Mouse (Mus musculus) heart, embryonic 10.5 days (tissue): ENCODE data around the gene Tsc22d1. TPM values are rescaled to one million over a fixed set of nuclear protein-coding genes. Genes with fewer than 3 reads are reported as not detected.
A peak's percentile ranks its signal among the peaks of the same experiment; 100 is the strongest.

Source experiments
- DNase-seq: peaks from one replicate; pipeline ENCODE4 v3.0.0-alpha.2; 2017; ENCODE audit warnings: low spot score
- H3K27ac ChIP-seq: fragments of 300-500 bp; sonication (generic); 2 replicates; pipeline ENCODE4 v1.5.1; 2016; ENCODE audit warnings: mild to moderate bottlenecking
- H3K27me3 ChIP-seq: fragments of 300-500 bp; sonication (generic); 2 replicates; pipeline ENCODE4 v1.6.1; 2016; ENCODE audit warnings: mild to moderate bottlenecking; ENCODE audit not compliant: poor library complexity, insufficient read depth, severe bottlenecking
- H3K36me3 ChIP-seq: fragments of 300-500 bp; sonication (generic); 2 replicates; pipeline ENCODE4 v1.6.1; 2016; ENCODE audit warnings: mild to moderate bottlenecking, moderate library complexity
- H3K4me1 ChIP-seq: fragments of 300-500 bp; sonication (generic); 2 replicates; pipeline ENCODE4 v1.6.1; 2016; ENCODE audit warnings: mild to moderate bottlenecking
- H3K4me3 ChIP-seq: fragments of 300-500 bp; sonication (generic); 2 replicates; pipeline ENCODE4 v1.5.1; 2016; ENCODE audit warnings: mild to moderate bottlenecking, moderate library complexity
- H3K9me3 ChIP-seq: fragments of 300-500 bp; sonication (generic); 2 replicates; pipeline ENCODE4 v1.6.1; 2016; ENCODE audit warnings: mild to moderate bottlenecking, moderate library complexity
- WGBS: fragments of 180-500 bp; shearing (Covaris S2); methylation state at CpG from one replicate; pipeline ENCODE4 v1.1.7; 2016; 5-methylcytosine and 5-hydroxymethylcytosine counted together
- polyA plus RNA-seq: library from polyadenylated mRNA; unstranded; fragments of >200 nt; fragmentation: Nextera tagmentation; extraction: Ambion mirVana; gene quantifications from 2 replicates; pipeline ENCODE4 v1.2.1, GENCODE M21; 2016

Tsc22d1 gene
- polyA plus RNA-seq, 1 experiment from 2014 or later: 371 TPM

DNA sequence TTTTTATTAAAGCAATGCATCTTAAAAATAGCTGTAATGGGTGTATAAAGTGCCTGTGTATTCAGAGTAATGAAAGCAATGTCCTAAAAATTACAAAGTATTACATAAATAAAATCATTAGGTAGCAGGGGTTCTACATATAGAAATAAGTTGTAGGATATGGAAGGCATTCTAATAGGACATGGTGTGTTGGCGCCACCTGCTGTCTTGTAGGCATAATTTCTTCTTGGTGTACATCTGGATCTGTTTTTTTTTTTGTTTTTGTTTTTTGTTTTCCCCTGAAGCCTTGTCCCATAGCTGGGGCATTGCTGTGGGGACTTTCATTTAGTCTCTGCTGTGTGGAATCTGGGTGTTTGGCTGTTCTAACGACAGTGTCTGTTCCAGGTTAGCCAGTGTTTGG is 58.6 kb downstream of the Tsc22d1 start:
- Histone ChIP-seq H3K36me3 (no peaks in the 10 kb centered on the region), H3K27me3 (no peaks in the 10 kb centered on the region), H3K4me3 (no peak overlapping the region), H3K27ac (no peak overlapping the region), H3K9me3 (no peaks in the 10 kb centered on the region), H3K4me1 (peaks cover 17% of the 10 kb centered on the region)
- whole genome bisulfite sequencing: 4% methylated on average over 2 of the region's 2 CpGs
- DNase-seq: no peak

DNA sequence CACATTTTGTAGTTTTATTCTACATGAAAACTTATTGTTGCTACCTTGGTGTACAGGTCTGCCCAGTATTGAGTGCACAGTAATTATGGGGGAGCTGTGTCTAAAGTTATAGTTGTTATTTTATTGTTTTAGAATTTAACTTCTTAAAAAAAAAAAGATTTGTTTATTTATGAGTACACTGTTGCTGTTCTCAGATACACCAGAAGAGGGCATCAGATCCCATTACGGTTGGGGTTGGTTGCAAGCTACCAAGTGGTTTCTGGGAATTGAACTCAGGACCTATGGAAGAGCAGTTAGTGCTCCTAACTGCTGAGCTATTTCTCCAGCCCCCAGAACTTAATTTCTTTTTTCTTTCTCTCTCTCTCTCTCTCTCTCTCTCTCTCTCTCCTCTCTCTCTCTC is 59.4 kb downstream of the Tsc22d1 start:
- no peaks in the 10 kb centered on the region for H3K36me3 ChIP-seq
- no peaks in the 10 kb centered on the region for H3K27me3 ChIP-seq
- no peak overlapping the region for H3K27ac ChIP-seq
- peaks cover 24% of the 10 kb centered on the region for H3K4me1 ChIP-seq
- no peak for DNase-seq
- WGBS: 58% methylated on average over 1 of the region's 1 CpGs
- no peak overlapping the region for H3K4me3 ChIP-seq
- H3K9me3 ChIP-seq: no peaks in the 10 kb centered on the region

- Histone ChIP-seq H3K4me1 (peaks cover 22% of the 10 kb centered on the region), H3K27me3 (no peaks in the 10 kb centered on the region), H3K27ac (no peak overlapping the region), H3K36me3 (no peaks in the 10 kb centered on the region), H3K4me3 (no peak overlapping the region), H3K9me3 (no peaks in the 10 kb centered on the region)
- 35% methylated on average over 4 of the region's 4 CpGs for WGBS
- DNase-seq: no peak
These were observed 62.0 kb downstream of the Tsc22d1 start for GRCm38 (mm10) chr14:76476770-76477169.

GRCm38 (mm10) chr14:76478076-76478475 is 63.3 kb downstream of the Tsc22d1 start:
- no peak for DNase-seq
- Histone ChIP-seq H3K36me3 (no peaks in the 10 kb centered on the region), H3K27me3 (no peaks in the 10 kb centered on the region), H3K9me3 (no peaks in the 10 kb centered on the region), H3K4me1 (peaks cover 22% of the 10 kb centered on the region), H3K27ac (0 out of 2 replicates have a peak overlapping the region, but pooled peaks have one; percentile 42), H3K4me3 (no peak overlapping the region)
- WGBS: 68% methylated on average over 2 of the region's 2 CpGs

DNA sequence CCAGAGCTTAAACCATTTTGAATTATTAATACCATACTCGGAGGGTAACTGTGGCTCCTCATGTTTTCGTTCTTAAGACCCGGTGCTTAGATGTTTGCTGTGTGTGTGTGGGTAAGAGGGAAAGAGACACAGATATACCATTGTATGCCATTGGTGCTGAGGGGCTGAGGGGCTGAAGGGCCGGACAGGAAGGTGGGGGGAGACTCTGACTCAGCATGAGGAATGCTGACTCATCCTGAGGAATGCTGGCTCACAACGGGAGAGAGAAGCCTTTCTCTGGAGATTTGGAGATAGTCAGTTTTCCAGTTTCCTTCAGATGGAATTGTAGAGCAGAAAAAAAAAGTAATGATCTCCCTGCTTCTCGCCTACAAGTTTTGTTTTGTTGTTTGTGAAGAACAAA is 63.9 kb downstream of the Tsc22d1 start:
- H3K4me3 ChIP-seq: no peak overlapping the region
- no peaks in the 10 kb centered on the region for H3K9me3 ChIP-seq
- 37% methylated on average over 6 of the region's 6 CpGs for WGBS
- no peaks in the 10 kb centered on the region for H3K27me3 ChIP-seq
- H3K36me3 ChIP-seq: no peaks in the 10 kb centered on the region
- no peak overlapping the region for H3K27ac ChIP-seq
- DNase-seq: no peak
- H3K4me1 ChIP-seq: peaks cover 23% of the 10 kb centered on the region

DNA sequence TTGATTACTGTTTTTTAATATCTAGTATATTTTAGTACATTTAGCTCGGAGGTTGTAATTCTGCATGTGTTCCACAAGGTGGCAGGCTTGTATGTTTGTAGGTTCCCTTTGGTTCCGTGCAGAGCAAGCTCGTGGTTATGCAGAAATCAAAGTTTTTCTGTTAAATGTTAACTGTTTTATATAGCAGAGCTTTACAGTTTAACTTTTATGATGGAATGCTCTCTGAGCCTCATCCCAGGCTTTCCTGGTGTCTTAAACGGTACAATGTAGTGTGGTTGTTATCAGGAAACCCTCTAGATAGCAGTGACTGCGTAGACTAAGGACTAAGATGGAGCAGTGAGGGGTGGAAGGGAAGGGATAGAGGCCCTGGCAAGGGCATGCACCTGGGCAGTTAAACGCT is 65.1 kb downstream of the Tsc22d1 start:
- no peak overlapping the region for H3K27ac ChIP-seq
- no peak for DNase-seq
- H3K36me3 ChIP-seq: no peaks in the 10 kb centered on the region
- H3K4me3 ChIP-seq: no peak overlapping the region
- peaks cover 23% of the 10 kb centered on the region for H3K4me1 ChIP-seq
- H3K9me3 ChIP-seq: no peaks in the 10 kb centered on the region
- WGBS: 22% methylated on average over 6 of the region's 6 CpGs
- H3K27me3 ChIP-seq: no peaks in the 10 kb centered on the region

GRCm38 (mm10) chr14:76480507-76480906 is 65.7 kb downstream of the Tsc22d1 start:
- Histone ChIP-seq H3K9me3 (no peaks in the 10 kb centered on the region), H3K4me1 (peaks cover 23% of the 10 kb centered on the region), H3K27ac (no peak overlapping the region), H3K36me3 (no peaks in the 10 kb centered on the region), H3K4me3 (no peak overlapping the region), H3K27me3 (no peaks in the 10 kb centered on the region)
- 87% methylated on average over 11 of the region's 11 CpGs for WGBS
- DNase-seq: no peak

- no peak overlapping the region for H3K4me3 ChIP-seq
- H3K36me3 ChIP-seq: no peaks in the 10 kb centered on the region
- H3K27me3 ChIP-seq: no peaks in the 10 kb centered on the region
- H3K9me3 ChIP-seq: no peaks in the 10 kb centered on the region
- H3K4me1 ChIP-seq: peaks cover 26% of the 10 kb centered on the region
- no peak overlapping the region for H3K27ac ChIP-seq
- 89% methylated on average over 1 of the region's 1 CpGs for WGBS
- DNase-seq: no peak
These were observed 68.9 kb downstream of the Tsc22d1 start for GRCm38 (mm10) chr14:76483701-76484100.

DNA sequence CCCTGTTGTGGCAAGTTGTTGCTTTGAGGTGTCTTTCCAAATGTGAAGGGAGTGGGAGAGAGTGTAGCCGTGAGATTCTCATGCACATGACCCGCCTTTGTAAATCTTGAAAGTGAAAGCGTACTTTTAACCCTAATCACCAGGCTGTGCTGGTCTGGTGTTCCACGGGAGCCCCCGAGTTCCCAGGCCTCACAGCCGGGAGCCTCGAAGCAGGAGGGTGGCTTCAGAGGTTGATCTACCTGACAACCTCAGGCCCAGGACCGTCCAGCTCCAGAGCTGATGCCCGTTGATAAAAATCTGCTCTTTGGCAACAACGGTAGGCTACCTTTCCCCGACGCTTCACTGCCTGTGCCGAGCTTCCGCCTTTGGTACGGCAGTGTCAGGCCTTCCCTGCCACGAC is 72.8 kb downstream of the Tsc22d1 start:
- no peaks in the 10 kb centered on the region for H3K27me3 ChIP-seq
- no peaks in the 10 kb centered on the region for H3K9me3 ChIP-seq
- peak overlapping the region; percentile 45; the same call in 1 of the 2 replicates for H3K27ac ChIP-seq
- H3K36me3 ChIP-seq: no peaks in the 10 kb centered on the region
- H3K4me3 ChIP-seq: no peak overlapping the region
- DNase-seq: no peak
- peaks cover 25% of the 10 kb centered on the region for H3K4me1 ChIP-seq
- 88% methylated on average over 16 of the region's 16 CpGs for WGBS

DNA sequence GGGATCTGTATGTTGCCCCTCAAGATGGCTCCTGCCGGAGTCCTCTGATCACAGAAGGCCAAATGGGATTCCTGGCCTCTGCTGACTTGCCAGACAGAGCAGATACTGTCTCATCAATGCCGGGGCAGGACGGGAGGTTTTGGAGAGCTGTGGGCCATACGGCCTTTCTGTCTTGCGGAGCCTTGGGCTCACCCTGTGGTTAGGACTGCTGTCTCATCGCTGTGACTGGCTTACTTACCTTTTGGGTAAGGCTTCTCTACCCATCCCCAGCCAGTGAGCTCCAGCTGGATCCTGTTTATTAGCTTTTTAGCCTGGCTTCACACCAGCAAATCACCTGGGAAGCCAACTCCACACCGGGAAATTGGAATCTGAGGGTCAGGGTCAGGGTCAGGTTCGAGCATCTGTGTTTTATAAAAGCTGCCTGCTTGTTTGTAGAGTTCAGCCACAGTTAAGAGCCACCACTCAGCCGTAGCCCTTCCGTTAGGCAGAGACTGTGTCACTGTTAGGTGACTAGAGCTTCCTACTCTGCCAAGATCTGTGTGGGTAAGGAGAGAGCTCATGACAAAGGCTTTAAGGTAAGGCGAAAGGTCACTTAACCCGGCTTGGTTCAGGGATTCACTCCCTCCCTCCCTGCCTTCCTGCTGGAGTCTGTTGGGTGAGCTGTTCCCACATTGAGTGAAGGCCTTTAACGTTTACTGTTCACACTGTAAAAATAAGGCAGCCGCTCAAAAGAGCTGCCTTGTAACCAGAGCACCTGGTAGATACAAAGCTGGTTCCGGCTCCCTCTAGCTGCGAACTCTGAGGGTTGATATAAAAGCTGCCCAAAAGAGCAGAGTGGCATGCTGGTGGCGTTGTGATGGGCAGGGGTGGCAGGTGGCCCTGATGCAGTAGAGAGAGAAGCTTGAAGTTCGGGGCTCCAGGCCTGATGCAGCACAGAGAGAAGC is 73.6 kb downstream of the Tsc22d1 start:
- DNase-seq: no peak
- H3K27me3 ChIP-seq: no peaks in the 10 kb centered on the region
- H3K4me1 ChIP-seq: peaks cover 20% of the 10 kb centered on the region
- H3K9me3 ChIP-seq: no peaks in the 10 kb centered on the region
- H3K36me3 ChIP-seq: no peaks in the 10 kb centered on the region
- H3K27ac ChIP-seq: peak overlapping the region; percentile 45; the same call in 1 of the 2 replicates
- WGBS: 71% methylated on average over 18 of the region's 18 CpGs
- H3K4me3 ChIP-seq: no peak overlapping the region

- Histone ChIP-seq H3K4me1 (peaks cover 20% of the 10 kb centered on the region), H3K9me3 (no peaks in the 10 kb centered on the region), H3K4me3 (no peak overlapping the region), H3K36me3 (peaks cover 2% of the 10 kb centered on the region; the same call in 1 of the 2 replicates), H3K27me3 (no peaks in the 10 kb centered on the region), H3K27ac (no peak overlapping the region)
- 77% methylated on average over 2 of the region's 2 CpGs for WGBS
- no peak for DNase-seq
These were observed 74.4 kb downstream of the Tsc22d1 start for GRCm38 (mm10) chr14:76489128-76489527.

DNA sequence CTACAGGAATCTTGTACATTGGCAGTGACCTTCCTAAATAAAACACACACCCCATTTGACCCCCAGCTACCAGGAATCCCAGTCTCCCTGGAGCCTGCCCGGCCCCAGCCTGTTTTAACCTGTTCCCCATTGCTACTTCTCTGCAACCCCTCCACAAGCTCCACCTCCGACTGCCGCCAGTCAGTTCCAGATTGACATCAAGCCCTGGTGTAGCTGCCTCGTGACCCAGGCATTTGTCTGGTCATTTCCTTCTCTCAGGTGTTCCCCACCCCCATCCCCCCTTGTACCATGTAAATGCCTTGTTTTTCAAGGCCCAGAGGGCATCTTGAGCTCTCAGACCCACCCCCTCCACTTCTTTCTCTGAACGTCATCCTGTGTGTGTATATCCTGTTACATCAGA is 80.3 kb downstream of the Tsc22d1 start:
- Histone ChIP-seq H3K9me3 (no peaks in the 10 kb centered on the region), H3K4me1 (peaks cover 29% of the 10 kb centered on the region), H3K4me3 (no peak overlapping the region), H3K27me3 (no peaks in the 10 kb centered on the region), H3K36me3 (peaks cover 6% of the 10 kb centered on the region; the same call in 1 of the 2 replicates), H3K27ac (no peak overlapping the region)
- WGBS: 48% methylated on average over 5 of the region's 5 CpGs
- no peak for DNase-seq

DNA sequence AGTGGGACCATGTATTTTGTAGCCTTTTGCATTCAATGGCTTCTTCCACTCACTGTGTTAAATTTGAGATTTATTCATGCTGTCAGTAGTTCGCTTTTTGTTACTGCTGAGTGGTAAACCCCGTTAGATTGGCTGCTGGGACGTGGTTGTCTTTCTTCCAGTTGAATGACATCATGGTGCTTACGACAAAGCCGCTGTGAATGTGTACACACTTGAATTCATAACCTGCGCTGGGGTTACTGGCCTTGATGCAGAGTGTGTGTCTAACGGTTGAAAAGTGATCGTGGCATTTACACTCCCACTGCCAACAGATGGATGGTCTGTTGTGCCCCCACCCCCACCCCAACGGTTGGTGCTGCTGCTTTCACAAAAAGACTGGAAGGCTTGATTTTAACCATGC is 82.4 kb downstream of the Tsc22d1 start:
- Histone ChIP-seq H3K27me3 (no peaks in the 10 kb centered on the region), H3K4me3 (no peak overlapping the region), H3K9me3 (no peaks in the 10 kb centered on the region), H3K27ac (no peak overlapping the region), H3K4me1 (peaks cover 31% of the 10 kb centered on the region), H3K36me3 (peaks cover 6% of the 10 kb centered on the region; the same call in 1 of the 2 replicates)
- DNase-seq: no peak
- WGBS: 85% methylated on average over 9 of the region's 9 CpGs
